Mouse (Mus musculus): ENCODE results near the gene Tmem108. TPM values are rescaled to one million over a fixed set of nuclear protein-coding genes. Genes with fewer than 3 reads are reported as not detected.

Tmem108 gene
- polyA plus RNA-seq, 1 experiment from 2014 or later, result 18.4 TPM

- Histone ChIP-seq H3K27me3 (no peaks in the 10 kb centered on the region), H3K9me3 (no peaks in the 10 kb centered on the region), H3K4me2 (replicated peaks) (no peak overlapping the region), H3K27ac (no peak overlapping the region), H3K4me3 (no peak overlapping the region), H3K4me1 (0 out of 2 replicates have a peak, but pooled peaks cover 3% of the 10 kb centered on the region), H3K9ac (no peak overlapping the region), H3K36me3 (no peaks in the 10 kb centered on the region)
- no peak for ATAC-seq (ENCODE audit: insufficient number of reproducible peaks, insufficient read depth, low FRiP score, low TSS enrichment)
- WGBS, result 32% methylated on average over 8 of the region's 8 CpGs
Measured at GRCm38 (mm10) chr9:103538047-103538816, 223.4 kb downstream of the Tmem108 start.

GRCm38 (mm10) chr9:103536059-103536634 is 225.5 kb downstream of the Tmem108 start:
- Histone ChIP-seq H3K9ac (no peak overlapping the region), H3K36me3 (no peaks in the 10 kb centered on the region), H3K4me2 (replicated peaks) (no peak overlapping the region), H3K27ac (no peak overlapping the region), H3K27me3 (no peaks in the 10 kb centered on the region), H3K9me3 (no peaks in the 10 kb centered on the region), H3K4me1 (0 out of 2 replicates have a peak, but pooled peaks cover 3% of the 10 kb centered on the region), H3K4me3 (no peak overlapping the region)
- no peak for ATAC-seq (ENCODE audit: insufficient number of reproducible peaks, insufficient read depth, low FRiP score, low TSS enrichment)
- WGBS, result 92% methylated on average over 6 of the region's 6 CpGs

DNA sequence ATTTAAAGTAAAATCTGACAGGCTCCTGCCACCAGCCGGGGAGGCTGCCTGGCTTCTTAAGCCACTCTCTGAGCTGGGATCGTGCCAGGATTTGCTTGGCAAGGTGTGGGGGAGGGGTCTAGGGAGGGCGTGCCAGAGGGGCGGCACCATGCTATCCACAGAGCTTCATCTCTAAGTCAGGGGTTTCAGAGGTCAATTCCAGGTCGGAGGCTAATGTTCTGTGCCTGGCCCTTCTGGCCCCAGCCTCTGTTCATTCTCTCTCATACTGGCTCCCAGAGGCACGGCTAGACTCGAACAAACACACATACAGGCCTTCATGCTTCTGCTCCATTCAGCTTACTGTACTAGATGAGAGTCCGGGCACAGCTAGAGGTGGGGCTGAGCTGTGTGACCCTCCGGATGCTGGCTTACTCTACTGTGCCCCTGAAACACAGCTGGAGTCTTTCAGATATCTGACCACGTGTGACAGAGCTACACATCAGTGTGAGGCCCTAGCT is 236.5 kb downstream of the Tmem108 start:
- H3K4me3 ChIP-seq, result no peak overlapping the region
- H3K4me2 ChIP-seq (replicated peaks), result no peak overlapping the region
- H3K9ac ChIP-seq, result no peak overlapping the region
- no peak overlapping the region for H3K27ac ChIP-seq
- H3K27me3 ChIP-seq, result no peaks in the 10 kb centered on the region
- WGBS, result 15% methylated on average over 10 of the region's 10 CpGs
- peak; percentile 12; the same call in 1 of the 2 replicates for ATAC-seq (ENCODE audit: insufficient number of reproducible peaks, insufficient read depth, low FRiP score, low TSS enrichment)
- no peaks in the 10 kb centered on the region for H3K36me3 ChIP-seq
- peaks cover 19% of the 10 kb centered on the region for H3K4me1 ChIP-seq
- H3K9me3 ChIP-seq, result no peaks in the 10 kb centered on the region

GRCm38 (mm10) chr9:103524600-103524999 is 237.0 kb downstream of the Tmem108 start:
- 21% methylated on average over 5 of the region's 5 CpGs for WGBS
- H3K9ac ChIP-seq, result no peak overlapping the region
- H3K27ac ChIP-seq, result no peak overlapping the region
- H3K4me2 ChIP-seq (replicated peaks), result no peak overlapping the region
- H3K36me3 ChIP-seq, result no peaks in the 10 kb centered on the region
- H3K4me1 ChIP-seq, result peaks cover 19% of the 10 kb centered on the region
- no peaks in the 10 kb centered on the region for H3K27me3 ChIP-seq
- H3K9me3 ChIP-seq, result no peaks in the 10 kb centered on the region
- H3K4me3 ChIP-seq, result no peak overlapping the region
- ATAC-seq (ENCODE audit: insufficient number of reproducible peaks, insufficient read depth, low FRiP score, low TSS enrichment), result no peak

GRCm38 (mm10) chr9:103523742-103524403 is 237.8 kb downstream of the Tmem108 start:
- H3K4me3 ChIP-seq, result no peak overlapping the region
- H3K4me2 ChIP-seq (replicated peaks), result no peak overlapping the region
- 57% methylated on average over 7 of the region's 7 CpGs for WGBS
- H3K4me1 ChIP-seq, result peaks cover 19% of the 10 kb centered on the region
- ATAC-seq (ENCODE audit: insufficient number of reproducible peaks, insufficient read depth, low FRiP score, low TSS enrichment), result no peak
- no peaks in the 10 kb centered on the region for H3K9me3 ChIP-seq
- no peak overlapping the region for H3K9ac ChIP-seq
- H3K27ac ChIP-seq, result no peak overlapping the region
- H3K27me3 ChIP-seq, result no peaks in the 10 kb centered on the region
- no peaks in the 10 kb centered on the region for H3K36me3 ChIP-seq

DNA sequence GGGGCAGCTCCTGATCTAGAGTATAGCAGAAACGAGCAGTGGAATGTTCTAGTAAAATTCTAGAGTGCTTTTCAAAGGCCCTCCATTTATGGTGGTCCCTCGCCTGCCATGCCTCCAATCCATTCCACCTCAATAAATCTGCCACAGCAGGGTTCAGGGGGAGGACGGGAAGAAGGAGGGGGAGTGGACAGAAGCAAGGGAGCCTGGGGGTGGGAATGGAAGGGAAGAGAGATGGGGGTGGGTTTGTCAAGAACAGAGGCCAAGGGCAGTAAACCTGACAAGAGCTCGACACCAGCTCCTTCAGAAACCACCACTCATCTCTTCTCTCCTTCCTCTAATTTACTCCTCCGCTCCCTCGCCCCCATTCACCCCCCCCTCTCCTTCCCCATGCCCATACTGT is 238.6 kb downstream of the Tmem108 start:
- H3K36me3 ChIP-seq, result no peaks in the 10 kb centered on the region
- no peak overlapping the region for H3K27ac ChIP-seq
- 70% methylated on average over 6 of the region's 6 CpGs for WGBS
- no peaks in the 10 kb centered on the region for H3K9me3 ChIP-seq
- H3K9ac ChIP-seq, result no peak overlapping the region
- H3K4me3 ChIP-seq, result no peak overlapping the region
- H3K27me3 ChIP-seq, result no peaks in the 10 kb centered on the region
- H3K4me2 ChIP-seq (replicated peaks), result no peak overlapping the region
- no peak for ATAC-seq (ENCODE audit: insufficient number of reproducible peaks, insufficient read depth, low FRiP score, low TSS enrichment)
- H3K4me1 ChIP-seq, result peaks cover 19% of the 10 kb centered on the region

GRCm38 (mm10) chr9:103513884-103514283 is 247.8 kb downstream of the Tmem108 start:
- Histone ChIP-seq H3K36me3 (no peaks in the 10 kb centered on the region), H3K4me3 (no peak overlapping the region), H3K9ac (no peak overlapping the region), H3K27me3 (no peaks in the 10 kb centered on the region), H3K9me3 (no peaks in the 10 kb centered on the region), H3K4me2 (replicated peaks) (no peak overlapping the region), H3K4me1 (no peaks in the 10 kb centered on the region), H3K27ac (no peak overlapping the region)
- WGBS, result 68% methylated on average over 2 of the region's 2 CpGs
- no peak for ATAC-seq (ENCODE audit: insufficient number of reproducible peaks, insufficient read depth, low FRiP score, low TSS enrichment)

- no peaks in the 10 kb centered on the region for H3K9me3 ChIP-seq
- H3K4me2 ChIP-seq (replicated peaks), result no peak overlapping the region
- WGBS, result 80% methylated on average over 6 of the region's 6 CpGs
- ATAC-seq (ENCODE audit: insufficient number of reproducible peaks, insufficient read depth, low FRiP score, low TSS enrichment), result no peak
- H3K4me1 ChIP-seq, result no peaks in the 10 kb centered on the region
- H3K27me3 ChIP-seq, result no peaks in the 10 kb centered on the region
- H3K27ac ChIP-seq, result no peak overlapping the region
- H3K9ac ChIP-seq, result no peak overlapping the region
- no peak overlapping the region for H3K4me3 ChIP-seq
- no peaks in the 10 kb centered on the region for H3K36me3 ChIP-seq
Measured at GRCm38 (mm10) chr9:103512257-103512656, 249.4 kb downstream of the Tmem108 start.

- Histone ChIP-seq H3K27ac (no peak overlapping the region), H3K9ac (no peak overlapping the region), H3K27me3 (no peaks in the 10 kb centered on the region), H3K4me3 (no peak overlapping the region), H3K9me3 (no peaks in the 10 kb centered on the region), H3K4me1 (peaks cover 16% of the 10 kb centered on the region; the same call in 1 of the 2 replicates), H3K36me3 (no peaks in the 10 kb centered on the region), H3K4me2 (replicated peaks) (no peak overlapping the region)
- WGBS, result 75% methylated on average over 7 of the region's 7 CpGs
- 0 out of 2 replicates have a peak, but pooled peaks have one; percentile 36 for ATAC-seq (ENCODE audit: insufficient number of reproducible peaks, insufficient read depth, low FRiP score, low TSS enrichment)
Measured at GRCm38 (mm10) chr9:103506968-103507584, 254.6 kb downstream of the Tmem108 start.

GRCm38 (mm10) chr9:103505067-103505466 is 256.6 kb downstream of the Tmem108 start:
- Histone ChIP-seq H3K4me3 (no peak overlapping the region), H3K36me3 (no peaks in the 10 kb centered on the region), H3K27me3 (no peaks in the 10 kb centered on the region), H3K9me3 (no peaks in the 10 kb centered on the region), H3K27ac (no peak overlapping the region), H3K9ac (no peak overlapping the region), H3K4me1 (peaks cover 22% of the 10 kb centered on the region; the same call in 1 of the 2 replicates), H3K4me2 (replicated peaks) (no peak overlapping the region)
- 89% methylated on average over 5 of the region's 5 CpGs for WGBS
- ATAC-seq (ENCODE audit: insufficient number of reproducible peaks, insufficient read depth, low FRiP score, low TSS enrichment), result no peak

- no peak overlapping the region for H3K27ac ChIP-seq
- no peaks in the 10 kb centered on the region for H3K27me3 ChIP-seq
- 73% methylated on average over 1 of the region's 1 CpGs for WGBS
Measured at GRCm38 (mm10) chr9:103504646-103505045, 257.0 kb downstream of the Tmem108 start.

More at GRCm38 (mm10) chr9:103504646-103505045, 257.0 kb downstream of the Tmem108 start:
- Histone ChIP-seq H3K36me3 (no peaks in the 10 kb centered on the region), H3K4me2 (replicated peaks) (no peak overlapping the region), H3K4me1 (peaks cover 22% of the 10 kb centered on the region; the same call in 1 of the 2 replicates), H3K9me3 (no peaks in the 10 kb centered on the region), H3K4me3 (no peak overlapping the region), H3K9ac (no peak overlapping the region)
- ATAC-seq (ENCODE audit: insufficient number of reproducible peaks, insufficient read depth, low FRiP score, low TSS enrichment), result no peak
